In the genomic region with DNA sequence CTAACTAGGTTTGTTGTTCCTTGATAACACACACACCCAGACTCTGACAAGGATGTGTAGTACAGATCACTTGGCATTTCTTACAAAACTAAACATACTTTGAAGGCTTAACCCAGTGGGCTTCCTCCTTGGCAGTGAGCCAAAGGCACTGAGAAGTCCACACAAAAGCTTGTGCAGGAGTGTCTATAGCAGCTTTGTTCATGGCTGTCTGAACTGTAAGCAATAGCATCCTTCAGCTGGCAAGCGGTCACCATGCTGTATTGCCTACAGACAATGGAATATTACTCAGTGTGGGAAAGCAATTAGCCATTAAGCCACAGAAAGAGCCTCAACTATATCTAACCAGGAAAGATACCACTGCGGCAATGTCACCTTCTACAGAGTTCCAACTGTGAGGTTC, we compare ENCODE assay signal across 19 mouse cellular contexts. TPM values are rescaled to one million over a fixed set of nuclear protein-coding genes. Genes with fewer than 3 reads are reported as not detected.
A peak's percentile ranks its signal among the peaks of the same experiment; 100 is the strongest.
DNase-seq lines count a peak whose midpoint lies in the region; ATAC-seq lines count a peak whose summit lies in the region.
"Had no signal": no experiment of that assay in that cellular context is flagged by ENCODE, and none has a peak within 500 bp of the region (broad histone marks: within the 10 kb centered on the region; RNA-seq: fewer than 3 reads in every experiment).

No protein-coding gene starts in this region.

- H3K9me3 ChIP-seq in forebrain, embryonic 12.5 days: 0 out of 2 replicates have a peak, but pooled peaks cover 4% of the 10 kb centered on the region
- H3K9me3 ChIP-seq in forebrain, embryonic 16.5 days (ENCODE audit: control insufficient read depth, low read length): no peaks in the 10 kb centered on the region
- H3K9me3 ChIP-seq in midbrain, embryonic 13.5 days: no peaks in the 10 kb centered on the region
- H3K9me3 ChIP-seq in midbrain, embryonic 10.5 days (replicated peaks): no peaks in the 10 kb centered on the region
- H3K9me3 ChIP-seq in hindbrain, embryonic 14.5 days (ENCODE audit: control insufficient read depth, low read length): no peaks in the 10 kb centered on the region
- H3K9me3 ChIP-seq: embryonic facial prominence, embryonic 12.5 days; intestine, embryonic 15.5 days; limb, embryonic 15.5 days; stomach, embryonic 15.5 days had no signal

- H3K27ac ChIP-seq in forebrain, embryonic 12.5 days: 0 out of 2 replicates have a peak overlapping the region, but pooled peaks have one; percentile 8
- no peak overlapping the region for H3K27ac ChIP-seq in forebrain, embryonic 16.5 days (ENCODE audit: low read length)
- no peak overlapping the region for H3K27ac ChIP-seq in midbrain, embryonic 13.5 days
- no peak overlapping the region for H3K27ac ChIP-seq in midbrain, embryonic 10.5 days (replicated peaks)
- H3K27ac ChIP-seq in hindbrain, embryonic 14.5 days: no peak overlapping the region
- H3K27ac ChIP-seq: embryonic facial prominence, embryonic 12.5 days; intestine, embryonic 15.5 days; layer of hippocampus, adult 2 months; left cerebral cortex, adult 2 months; limb, embryonic 15.5 days; macrophage; stomach, embryonic 15.5 days had no signal

- no peak overlapping the region for H3K4me2 ChIP-seq in forebrain, embryonic 12.5 days
- no peak overlapping the region for H3K4me2 ChIP-seq in forebrain, embryonic 16.5 days (ENCODE audit: low read length)
- no peak overlapping the region for H3K4me2 ChIP-seq in midbrain, embryonic 13.5 days (replicated peaks)
- no peak overlapping the region for H3K4me2 ChIP-seq in hindbrain, embryonic 14.5 days (replicated peaks)
- H3K4me2 ChIP-seq: embryonic facial prominence, embryonic 12.5 days; intestine, embryonic 15.5 days; limb, embryonic 15.5 days; stomach, embryonic 15.5 days had no signal

- H3K27me3 ChIP-seq in forebrain, embryonic 12.5 days: no peaks in the 10 kb centered on the region
- H3K27me3 ChIP-seq in forebrain, embryonic 16.5 days (replicated peaks; ENCODE audit: control insufficient read depth, insufficient read depth, low read length): no peaks in the 10 kb centered on the region
- no peaks in the 10 kb centered on the region for H3K27me3 ChIP-seq in midbrain, embryonic 13.5 days
- H3K27me3 ChIP-seq in midbrain, embryonic 10.5 days (ENCODE audit: low read depth, poor library complexity, severe bottlenecking): no peaks in the 10 kb centered on the region
- no peaks in the 10 kb centered on the region for H3K27me3 ChIP-seq in hindbrain, embryonic 14.5 days (ENCODE audit: control insufficient read depth, insufficient read depth, low read length)
- H3K27me3 ChIP-seq: embryonic facial prominence, embryonic 12.5 days; intestine, embryonic 15.5 days; limb, embryonic 15.5 days; stomach, embryonic 15.5 days had no signal

- H3K4me1 ChIP-seq in forebrain, embryonic 12.5 days: peaks cover 6% of the 10 kb centered on the region
- no peaks in the 10 kb centered on the region for H3K4me1 ChIP-seq in forebrain, embryonic 16.5 days (replicated peaks; ENCODE audit: control insufficient read depth, insufficient read depth, low read length)
- H3K4me1 ChIP-seq in midbrain, embryonic 13.5 days (replicated peaks): 0 out of 2 replicates have a peak, but pooled peaks cover 6% of the 10 kb centered on the region
- H3K4me1 ChIP-seq in midbrain, embryonic 10.5 days: no peaks in the 10 kb centered on the region
- H3K4me1 ChIP-seq in hindbrain, embryonic 14.5 days (replicated peaks; ENCODE audit: control insufficient read depth, insufficient read depth, low read length): no peaks in the 10 kb centered on the region
- H3K4me1 ChIP-seq: embryonic facial prominence, embryonic 12.5 days; intestine, embryonic 15.5 days; limb, embryonic 15.5 days had no signal

- H3K36me3 ChIP-seq in forebrain, embryonic 12.5 days (replicated peaks): no peaks in the 10 kb centered on the region
- no peaks in the 10 kb centered on the region for H3K36me3 ChIP-seq in forebrain, embryonic 16.5 days (ENCODE audit: control insufficient read depth, insufficient read depth)
- no peaks in the 10 kb centered on the region for H3K36me3 ChIP-seq in midbrain, embryonic 13.5 days
- no peaks in the 10 kb centered on the region for H3K36me3 ChIP-seq in midbrain, embryonic 10.5 days
- H3K36me3 ChIP-seq in hindbrain, embryonic 14.5 days (replicated peaks; ENCODE audit: control insufficient read depth, insufficient read depth): no peaks in the 10 kb centered on the region
- H3K36me3 ChIP-seq: embryonic facial prominence, embryonic 12.5 days; intestine, embryonic 15.5 days; limb, embryonic 15.5 days; stomach, embryonic 15.5 days had no signal

- no peak for DNase-seq in midbrain, embryonic 10.5 days (ENCODE audit: low spot score)
- peak; percentile 50 for DNase-seq in hindbrain, embryonic 14.5 days (ENCODE audit: low spot score)
- DNase-seq in lung, postnatal 36 days: peak; percentile 54
- no peak for DNase-seq in thymus, postnatal 4 days
- no peak for DNase-seq in gastrocnemius, postnatal 14 days
- DNase-seq: adrenal gland, postnatal 25 days; cerebellum, postnatal 36 days; thymus, postnatal 14 days had no signal

- H3K4me3 ChIP-seq in forebrain, embryonic 12.5 days (replicated peaks): no peak overlapping the region
- H3K4me3 ChIP-seq in forebrain, embryonic 16.5 days (replicated peaks; ENCODE audit: low read length): no peak overlapping the region
- H3K4me3 ChIP-seq in midbrain, embryonic 13.5 days (replicated peaks): no peak overlapping the region
- no peak overlapping the region for H3K4me3 ChIP-seq in midbrain, embryonic 10.5 days
- no peak overlapping the region for H3K4me3 ChIP-seq in hindbrain, embryonic 14.5 days (replicated peaks; ENCODE audit: low read length)
- H3K4me3 ChIP-seq: embryonic facial prominence, embryonic 12.5 days; intestine, embryonic 15.5 days; layer of hippocampus, adult 2 months; left cerebral cortex, adult 2 months; limb, embryonic 15.5 days; myocyte; stomach, embryonic 15.5 days had no signal

- ATAC-seq in forebrain, embryonic 12.5 days (ENCODE audit: low FRiP score): no peak
- ATAC-seq in forebrain, embryonic 16.5 days: no peak
- peak; percentile 83 for ATAC-seq in midbrain, embryonic 13.5 days
- ATAC-seq in hindbrain, embryonic 14.5 days (ENCODE audit: low FRiP score): 0 out of 2 replicates have a peak, but pooled peaks have one; percentile 24
- ATAC-seq: intestine, embryonic 15.5 days had no signal

- intact Hi-C loops in gastrocnemius, postnatal 14 days (cut with DNase I; ENCODE audit: low total_unique reads): no loop called here

- H3K9ac ChIP-seq in forebrain, embryonic 12.5 days: no peak overlapping the region
- H3K9ac ChIP-seq in forebrain, embryonic 16.5 days (replicated peaks; ENCODE audit: low read depth, low read length): no peak overlapping the region
- no peak overlapping the region for H3K9ac ChIP-seq in midbrain, embryonic 13.5 days (replicated peaks)
- H3K9ac ChIP-seq in hindbrain, embryonic 14.5 days: no peak overlapping the region
- H3K9ac ChIP-seq: embryonic facial prominence, embryonic 12.5 days; intestine, embryonic 15.5 days; limb, embryonic 15.5 days; stomach, embryonic 15.5 days had no signal

- WGBS in forebrain, embryonic 12.5 days: 50% methylated on average over 2 of the region's 2 CpGs
- 26% methylated on average over 2 of the region's 2 CpGs for WGBS in forebrain, embryonic 16.5 days
- 50% methylated on average over 2 of the region's 2 CpGs for whole genome bisulfite sequencing in midbrain, embryonic 13.5 days
- 90% methylated on average over 2 of the region's 2 CpGs for WGBS in midbrain, embryonic 10.5 days
- WGBS in hindbrain, embryonic 14.5 days: 54% methylated on average over 2 of the region's 2 CpGs

RNA-seq across cellular contexts. Expression of gene Alpl, which starts 23.3 kb away (rescaled TPM):
- 13.1 and 15.5 TPM in 2 replicates for polyA plus RNA-seq in forebrain, embryonic 12.5 days (2016; fragmentation: Nextera tagmentation; extraction: Ambion mirVana)
- 7.6 and 10.5 TPM in 2 replicates for polyA plus RNA-seq in forebrain, embryonic 16.5 days (2015; fragmentation: Nextera tagmentation; extraction: Ambion mirVana)
- 8.0 and 9.3 TPM in 2 replicates for polyA plus RNA-seq in midbrain, embryonic 13.5 days (2015; fragmentation: Nextera tagmentation; extraction: Ambion mirVana)
- polyA plus RNA-seq in midbrain, embryonic 10.5 days (2016; fragmentation: Nextera tagmentation; extraction: Ambion mirVana): 34.2 and 38.6 TPM in 2 replicates
- polyA plus RNA-seq in hindbrain, embryonic 14.5 days (2014; fragmentation: Nextera tagmentation; extraction: Ambion mirVana): 8.3 and 10.2 TPM in 2 replicates
- 1 to 10 TPM; 4.3 to 7.0 TPM for total RNA-seq in gastrocnemius, postnatal 14 days (2021)
- polyA plus RNA-seq: macrophage had no signal

RNA-seq across cellular contexts. Expression of gene Ece1, which starts 42.5 kb away (rescaled TPM):
- polyA plus RNA-seq in forebrain, embryonic 12.5 days (2016; fragmentation: Nextera tagmentation; extraction: Ambion mirVana): 18.3 and 23.4 TPM in 2 replicates
- polyA plus RNA-seq in forebrain, embryonic 16.5 days (2015; fragmentation: Nextera tagmentation; extraction: Ambion mirVana): 12.4 and 16.3 TPM in 2 replicates
- 12.7 and 19.4 TPM in 2 replicates for polyA plus RNA-seq in midbrain, embryonic 13.5 days (2015; fragmentation: Nextera tagmentation; extraction: Ambion mirVana)
- 31.6 and 31.7 TPM in 2 replicates for polyA plus RNA-seq in midbrain, embryonic 10.5 days (2016; fragmentation: Nextera tagmentation; extraction: Ambion mirVana)
- polyA plus RNA-seq in hindbrain, embryonic 14.5 days (2014; fragmentation: Nextera tagmentation; extraction: Ambion mirVana): 22.6 and 25.0 TPM in 2 replicates
- total RNA-seq in gastrocnemius, postnatal 14 days (2021): 10 to 100 TPM; 50.0 to 57.7 TPM

Comparison
In these comparisons a context has a peak if more than half of its experiments do, and no peak if none do; other contexts are left out.
1. ATAC-seq: peak in midbrain, embryonic 13.5 days (single experiment) and hindbrain, embryonic 14.5 days (single experiment); none in forebrain, embryonic 12.5 days (single experiment) and forebrain, embryonic 16.5 days (single experiment).
2. DNase-seq: peak in hindbrain, embryonic 14.5 days (single experiment) and lung, postnatal 36 days (single experiment); none in midbrain, embryonic 10.5 days (single experiment), thymus, postnatal 4 days (single experiment) and gastrocnemius, postnatal 14 days (single experiment).